Mouse (Mus musculus) ES-Bruce4 (cell line): ENCODE data around the gene Agap1.

Experiments used
- CTCF ChIP-seq: IDR thresholded peaks from one replicate; pipeline ENCODE4 v1.8.1; 2011; ENCODE audit warnings: low read depth, low read length
- POLR2A ChIP-seq: IDR thresholded peaks from one replicate; pipeline ENCODE4 v1.8.1; 2011; ENCODE audit warnings: low read length; ENCODE audit not compliant: insufficient read depth

GRCm38 (mm10) chr1:89673071-89673470, 218.5 kb downstream of the Agap1 start:
- TF ChIP-seq POLR2A (no peak), CTCF (no peak)
